In genomic region chr10:60002203-60002602, GRCm38 (mm10) we compare ENCODE assay signal across 8 mouse cellular contexts. TPM values are rescaled to one million over a fixed set of nuclear protein-coding genes. Genes with fewer than 3 reads are reported as not detected.
DNase-seq lines count a peak whose midpoint lies in the region; ATAC-seq and TF ChIP-seq lines count a peak whose summit lies in the region.

No protein-coding gene starts in this region.

- WGBS in bone marrow, adult 2 months = under 1% methylated on average over 12 of the region's 12 CpGs
- 1% methylated on average over 12 of the region's 12 CpGs for WGBS in forebrain, embryonic 15.5 days
- 0% methylated on average over 12 of the region's 12 CpGs for WGBS in liver, embryonic 12.5 days (ENCODE audit: insufficient replicate concordance)

- no peaks in the 10 kb centered on the region; the same call in 1 of the 2 replicates for H3K4me1 ChIP-seq in bone marrow, adult 2 months (ENCODE audit: control insufficient read depth, insufficient read depth, low read length)
- peaks cover 24% of the 10 kb centered on the region for H3K4me1 ChIP-seq in forebrain, embryonic 15.5 days
- H3K4me1 ChIP-seq in liver, embryonic 12.5 days = peaks cover 46% of the 10 kb centered on the region

- no peak for TF ChIP-seq CTCF in layer of hippocampus, adult 2 months (conservative IDR thresholded peaks at IDR 0.05)
- no peak for TF ChIP-seq CTCF in bone marrow, adult 2 months (IDR thresholded peaks at IDR 0.05; ENCODE audit: control insufficient read depth, insufficient read depth, low read length)

- no peaks in the 10 kb centered on the region for H3K36me3 ChIP-seq in forebrain, embryonic 15.5 days
- H3K36me3 ChIP-seq in liver, embryonic 12.5 days = peaks cover 28% of the 10 kb centered on the region

- H3K27ac ChIP-seq in layer of hippocampus, adult 2 months = peak overlapping the region; percentile 100
- H3K27ac ChIP-seq in bone marrow, adult 2 months (ENCODE audit: control insufficient read depth, insufficient read depth, low read depth, low read length, poor library complexity) = peak overlapping the region; percentile 98
- peak overlapping the region; percentile 99 for H3K27ac ChIP-seq in forebrain, embryonic 15.5 days (replicated peaks)
- peak overlapping the region; percentile 98 for H3K27ac ChIP-seq in liver, embryonic 12.5 days

- no peaks in the 10 kb centered on the region for H3K9me3 ChIP-seq in forebrain, embryonic 15.5 days
- H3K9me3 ChIP-seq in liver, embryonic 12.5 days (replicated peaks) = no peaks in the 10 kb centered on the region

- no peak for DNase-seq in layer of hippocampus, adult 2 months (ENCODE audit: low spot score in 2 of 2)
- no peak for DNase-seq in layer of hippocampus, adult 8-10 months (ENCODE audit: low spot score in 2 of 2)
- DNase-seq in ovary, postnatal 10 days (ENCODE audit: low spot score) = no peak
- no peak for DNase-seq in spleen, adult 18-20 months
- no peak for DNase-seq in kidney, adult 18-20 months

- H3K4me2 ChIP-seq in forebrain, embryonic 15.5 days (replicated peaks) = peak overlapping the region; percentile 63
- peak overlapping the region; percentile 91 for H3K4me2 ChIP-seq in liver, embryonic 12.5 days

- ATAC-seq in forebrain, embryonic 15.5 days (replicated peaks) = no peak
- peak; percentile 13; the same call in 1 of the 2 replicates for ATAC-seq in liver, embryonic 12.5 days

- no peaks in the 10 kb centered on the region for H3K27me3 ChIP-seq in forebrain, embryonic 15.5 days
- no peaks in the 10 kb centered on the region for H3K27me3 ChIP-seq in liver, embryonic 12.5 days (replicated peaks)

- TF ChIP-seq POLR2A in bone marrow, adult 2 months (IDR thresholded peaks at IDR 0.05; ENCODE audit: borderline replicate concordance, control insufficient read depth, low read depth, low read length) = no peak

- H3K4me3 ChIP-seq in layer of hippocampus, adult 2 months = peak overlapping the region; percentile 92
- peak overlapping the region; percentile 90 for H3K4me3 ChIP-seq in bone marrow, adult 2 months (replicated peaks; ENCODE audit: control insufficient read depth, low read depth, low read length)
- peak overlapping the region; percentile 73 for H3K4me3 ChIP-seq in forebrain, embryonic 15.5 days
- H3K4me3 ChIP-seq in liver, embryonic 12.5 days = peak overlapping the region; percentile 71

- peak overlapping the region; percentile 82 for H3K9ac ChIP-seq in forebrain, embryonic 15.5 days (replicated peaks)
- H3K9ac ChIP-seq in liver, embryonic 12.5 days = peak overlapping the region; percentile 79

RNA-seq across cellular contexts. Expression of gene Ascc1, which starts 0.4 kb away (rescaled TPM):
- 10 to 100 TPM; 15.3 to 17.2 TPM for total RNA-seq in layer of hippocampus, adult 2 months (2021)
- total RNA-seq in layer of hippocampus, adult 8-10 months (2022) = 10 to 100 TPM; 17.0 to 19.1 (median 17.7) TPM
- polyA plus RNA-seq in bone marrow, adult 2 months (2011; ENCODE audit: insufficient read depth, insufficient read length, low replicate concordance, missing spikeins) = 15.8 and 18.6 TPM in 2 replicates
- 47.9 and 48.9 TPM in 2 replicates for polyA plus RNA-seq in forebrain, embryonic 15.5 days (2015; fragmentation: Nextera tagmentation; extraction: Ambion mirVana)
- 22.6 and 23.4 TPM in 2 replicates for polyA plus RNA-seq in liver, embryonic 12.5 days (2016; fragmentation: Nextera tagmentation; extraction: Ambion mirVana)

RNA-seq across cellular contexts. Expression of gene Anapc16, which starts 0.7 kb away (rescaled TPM):
- total RNA-seq in layer of hippocampus, adult 2 months (2021) = 10 to 100 TPM; 64.8 to 71.4 TPM
- total RNA-seq in layer of hippocampus, adult 8-10 months (2022) = 10 to 100 TPM; 66.2 to 69.6 (median 67.9) TPM
- 25.2 and 32.9 TPM in 2 replicates for polyA plus RNA-seq in bone marrow, adult 2 months (2011; ENCODE audit: insufficient read depth, insufficient read length, low replicate concordance, missing spikeins)
- polyA plus RNA-seq in forebrain, embryonic 15.5 days (2015; fragmentation: Nextera tagmentation; extraction: Ambion mirVana) = 117 TPM in 2 replicates
- polyA plus RNA-seq in liver, embryonic 12.5 days (2016; fragmentation: Nextera tagmentation; extraction: Ambion mirVana) = 55.3 and 63.1 TPM in 2 replicates

RNA-seq across cellular contexts. Expression of gene Ddit4, which starts 50.6 kb away (rescaled TPM):
- total RNA-seq in layer of hippocampus, adult 2 months (2021) = 10 to 100 TPM; 63.6 to 66.7 TPM
- 10 to 100 TPM; 51.3 to 71.6 (median 61.4) TPM for total RNA-seq in layer of hippocampus, adult 8-10 months (2022)
- polyA plus RNA-seq in bone marrow, adult 2 months (2011; ENCODE audit: insufficient read depth, insufficient read length, low replicate concordance, missing spikeins) = 19.2 and 34.2 TPM in 2 replicates
- 90.0 and 92.5 TPM in 2 replicates for polyA plus RNA-seq in forebrain, embryonic 15.5 days (2015; fragmentation: Nextera tagmentation; extraction: Ambion mirVana)
- polyA plus RNA-seq in liver, embryonic 12.5 days (2016; fragmentation: Nextera tagmentation; extraction: Ambion mirVana) = 5.4 and 6.9 TPM in 2 replicates
